Mouse (Mus musculus) forelimb bud, embryonic 11.5 days (tissue): ENCODE results near the gene Rsf1.

Source experiments
- DNase-seq: peaks from one replicate; pipeline ENCODE4 v3.0.0-alpha.2; 2012; ENCODE audit warnings: low read depth, low spot score

The Rsf1 gene

GRCm38 (mm10) chr7:97579067-97579975 lies at the start of gene Rsf1, which contains the start of gene Aamdc:
Gene Rsf1, plus strand, starts transcription at chr7:97579889.
Gene Aamdc, minus strand, starts transcription at chr7:97579497.
- DNase-seq: peak; percentile 97

- DNase-seq: no peak
Measured at GRCm38 (mm10) chr7:97535531-97535930, 44.2 kb upstream of the Rsf1 start.

DNA sequence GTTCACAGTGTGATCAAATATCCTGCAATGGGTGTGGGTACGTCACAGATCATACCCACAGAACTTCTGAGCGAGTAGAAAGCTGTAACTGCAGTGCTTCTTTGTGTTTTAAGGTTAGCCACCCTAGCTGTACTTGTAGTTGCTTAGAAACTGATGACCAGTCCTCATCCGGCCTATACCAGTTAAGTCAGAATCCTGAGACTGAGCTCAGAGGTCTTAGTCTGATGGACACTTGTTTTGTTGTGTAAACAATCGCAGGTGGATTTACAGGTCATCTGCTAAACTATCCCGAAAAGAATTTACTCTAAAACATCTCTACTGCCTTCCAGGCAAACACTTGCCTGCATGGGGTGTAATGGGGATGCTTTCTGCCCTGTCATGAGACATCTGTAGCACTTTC lies 43.1 kb upstream of the Rsf1 start:
- DNase-seq: no peak

DNA sequence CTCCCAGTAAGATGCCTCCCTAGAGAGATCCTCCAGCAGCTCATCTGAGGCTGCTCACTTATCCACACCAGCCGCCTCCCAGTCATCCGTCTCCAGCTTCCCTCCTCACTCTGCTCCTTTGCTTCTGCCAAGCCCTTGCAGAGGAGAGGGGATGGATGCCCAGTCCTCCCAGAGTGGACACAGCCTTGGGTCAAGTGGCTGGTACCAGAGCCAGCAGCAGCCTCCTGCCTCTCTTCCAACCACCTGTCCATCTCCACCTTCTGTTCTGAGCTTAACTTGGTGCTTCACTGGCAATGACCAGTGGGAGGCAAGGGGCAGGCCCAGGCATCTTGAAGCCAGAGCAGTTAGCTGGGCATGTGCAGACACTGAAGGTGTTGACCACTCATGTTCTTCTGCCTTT lies 33.2 kb upstream of the Rsf1 start:
- no peak for DNase-seq

DNA sequence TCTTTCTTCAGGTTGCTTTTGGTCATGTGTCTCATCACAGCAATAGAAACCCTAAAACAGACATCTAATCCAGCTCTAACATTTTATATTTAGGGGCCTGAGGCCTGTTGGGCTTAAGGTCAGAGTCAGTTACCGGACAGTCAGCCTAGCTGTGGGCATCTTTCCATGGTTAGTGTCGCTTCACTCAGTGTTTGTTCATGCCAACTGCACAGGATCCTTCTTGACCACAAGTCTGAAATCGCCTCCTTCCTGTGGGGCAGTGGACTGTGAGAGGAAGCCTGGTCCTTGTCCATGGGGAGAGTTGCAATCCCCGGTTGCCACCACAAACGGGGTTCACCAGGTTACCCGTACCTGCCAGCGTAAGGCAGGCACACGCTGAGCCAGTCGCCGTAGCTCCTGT lies 30.4 kb upstream of the Rsf1 start:
- no peak for DNase-seq

- DNase-seq: no peak
Measured at GRCm38 (mm10) chr7:97550673-97551072, 29.0 kb upstream of the Rsf1 start.

DNA sequence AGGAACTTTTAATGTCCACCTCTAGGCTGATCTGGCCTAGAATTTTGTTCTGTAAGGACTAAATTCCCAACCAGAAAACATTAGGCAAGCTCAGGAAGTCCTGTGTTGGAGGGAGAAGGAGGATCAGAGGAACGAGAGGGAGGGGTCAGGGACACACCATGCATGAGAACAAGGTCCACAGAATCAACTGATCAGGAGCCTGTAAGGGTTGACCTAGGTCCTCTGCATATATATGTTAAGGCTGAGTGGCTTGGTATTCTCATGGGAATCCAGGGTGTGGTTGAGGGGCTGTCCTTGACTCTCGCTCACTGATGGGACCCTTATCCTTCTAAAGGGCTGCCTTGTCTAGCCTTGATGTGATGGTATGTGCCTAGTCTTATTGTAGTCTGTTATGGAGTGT lies 16.1 kb upstream of the Rsf1 start:
- no peak for DNase-seq

GRCm38 (mm10) chr7:97569372-97569771 lies 10.3 kb upstream of the Rsf1 start:
- no peak for DNase-seq

DNA sequence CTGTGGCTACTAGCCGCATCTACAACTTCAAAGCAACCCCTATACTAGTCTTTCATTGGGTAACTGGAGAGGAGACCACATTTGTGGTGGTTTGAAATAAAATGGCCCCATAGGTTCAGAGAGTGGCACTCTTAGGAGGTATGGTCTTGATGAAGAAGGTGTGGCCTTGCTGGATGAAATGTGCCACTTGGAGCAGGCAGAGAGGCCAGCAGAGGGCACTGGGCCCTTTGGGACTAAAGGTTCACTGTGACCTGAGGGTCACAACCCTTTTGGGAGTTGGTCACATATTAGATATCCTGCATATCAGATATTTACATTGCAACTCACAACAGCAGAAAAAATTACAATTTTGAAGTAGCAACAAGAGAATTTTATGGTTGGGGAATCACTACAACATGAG lies 9.3 kb upstream of the Rsf1 start:
- DNase-seq: no peak

- DNase-seq: peak; percentile 19
Measured at GRCm38 (mm10) chr7:97578361-97579066, 1.2 kb upstream of the Rsf1 start.

- DNase-seq: peak; percentile 19
Measured at GRCm38 (mm10) chr7:97579976-97580842, 520 bp downstream of the Rsf1 start.

DNA sequence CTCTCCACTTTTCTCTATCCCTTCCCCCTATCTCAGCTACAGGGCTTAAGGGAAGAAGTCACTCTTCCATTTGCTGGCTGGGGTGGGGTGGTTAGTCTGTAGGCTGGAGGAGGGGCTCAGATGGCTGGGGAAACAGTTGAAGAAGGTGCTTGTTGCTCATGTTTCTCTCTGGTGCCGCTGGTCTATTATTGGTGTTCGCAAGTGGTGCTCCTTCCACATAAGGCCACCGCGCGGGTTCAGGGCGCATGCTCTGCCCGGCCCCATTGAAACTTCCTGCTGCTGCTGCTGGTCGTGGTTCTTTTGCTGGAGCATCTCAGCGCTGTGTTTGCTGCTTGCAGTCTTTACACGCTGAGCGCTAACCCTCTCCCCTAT lies 1.1 kb downstream of the Rsf1 start:
- peak; percentile 78 for DNase-seq

DNA sequence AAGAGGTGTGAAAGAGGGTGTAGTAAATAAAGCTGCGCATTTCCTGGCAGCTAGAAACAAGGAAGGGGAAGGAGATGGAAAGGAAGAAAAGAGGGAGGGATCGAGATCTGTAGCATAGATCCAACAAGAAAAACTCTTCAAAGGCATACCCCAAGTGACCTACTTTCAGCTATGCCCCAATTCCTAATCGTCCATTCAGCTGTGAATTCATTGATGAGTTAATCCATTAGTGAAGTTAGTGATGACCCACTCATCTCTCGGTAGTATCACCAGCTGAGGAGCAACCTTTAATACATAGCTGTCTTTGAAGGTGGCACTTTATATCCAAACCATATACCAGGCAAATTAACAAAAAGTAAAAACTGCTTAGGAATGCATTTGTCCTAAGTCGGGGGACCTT lies 8.8 kb downstream of the Rsf1 start:
- DNase-seq: no peak

GRCm38 (mm10) chr7:97590488-97590887 lies 10.8 kb downstream of the Rsf1 start:
- DNase-seq: no peak

DNA sequence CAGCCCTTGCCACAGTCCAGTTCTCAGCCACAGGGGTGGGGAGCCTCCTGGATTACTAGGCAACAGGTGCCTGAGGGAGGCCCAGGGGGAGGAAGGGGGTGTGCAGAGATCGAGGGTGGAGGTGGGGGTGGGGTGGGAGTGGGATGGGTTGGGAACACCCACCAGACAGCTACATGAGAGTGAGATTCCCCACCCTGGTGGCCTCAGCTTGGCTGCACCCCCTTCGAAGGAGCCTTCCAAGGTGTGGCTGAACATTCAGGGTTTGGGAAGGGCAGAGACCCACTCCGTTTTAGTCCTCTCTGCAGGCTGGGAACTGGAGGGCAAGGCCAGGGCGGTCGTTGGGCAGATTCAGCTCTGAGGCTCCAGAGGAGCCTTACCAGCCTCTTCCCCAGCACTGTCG lies 11.6 kb downstream of the Rsf1 start:
- DNase-seq: no peak

- no peak for DNase-seq
Measured at GRCm38 (mm10) chr7:97592396-97592795, 12.7 kb downstream of the Rsf1 start.

DNA sequence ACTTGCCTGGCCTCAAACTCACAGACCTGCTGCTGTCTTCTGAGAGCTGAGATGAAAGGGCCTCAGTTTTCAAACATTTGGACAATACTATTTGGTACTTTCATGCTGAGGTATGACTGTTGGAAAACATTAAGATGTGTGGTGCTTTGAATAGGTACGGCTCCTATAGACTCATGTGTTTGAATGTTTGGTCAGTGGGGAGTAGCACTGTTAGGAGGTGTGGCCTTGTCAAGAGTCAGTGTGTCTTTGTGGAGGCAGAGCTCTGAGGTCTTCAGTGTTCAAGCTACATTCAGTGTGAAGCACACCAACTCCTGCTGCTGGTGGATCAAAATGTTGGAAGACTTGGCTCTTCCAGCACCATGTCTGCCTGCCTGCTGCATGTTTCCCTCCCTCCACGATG lies 13.8 kb downstream of the Rsf1 start:
- no peak for DNase-seq

- no peak for DNase-seq
Measured at GRCm38 (mm10) chr7:97598548-97598947, 18.9 kb downstream of the Rsf1 start.

DNA sequence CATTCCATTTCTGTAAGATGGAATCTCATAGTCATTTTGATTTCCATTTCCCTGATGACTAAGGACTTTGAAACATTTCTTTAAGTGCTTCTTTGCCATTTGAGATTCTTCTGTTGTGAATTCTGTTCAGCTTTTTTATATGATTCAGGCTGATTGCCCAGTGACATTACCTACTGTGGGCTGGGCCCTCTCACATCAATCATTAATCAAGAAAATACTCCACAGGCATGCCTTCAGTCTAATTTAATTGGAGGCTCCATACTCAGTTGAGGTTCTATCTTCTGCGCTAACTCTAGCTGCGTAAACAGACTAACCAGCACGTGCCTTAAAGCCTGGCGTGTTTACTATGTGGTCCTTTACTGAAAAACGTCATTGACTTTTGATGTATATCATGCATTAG lies 41.7 kb downstream of the Rsf1 start:
- no peak for DNase-seq

- DNase-seq: no peak
Measured at GRCm38 (mm10) chr7:97622676-97623075, 43.0 kb downstream of the Rsf1 start.

DNA sequence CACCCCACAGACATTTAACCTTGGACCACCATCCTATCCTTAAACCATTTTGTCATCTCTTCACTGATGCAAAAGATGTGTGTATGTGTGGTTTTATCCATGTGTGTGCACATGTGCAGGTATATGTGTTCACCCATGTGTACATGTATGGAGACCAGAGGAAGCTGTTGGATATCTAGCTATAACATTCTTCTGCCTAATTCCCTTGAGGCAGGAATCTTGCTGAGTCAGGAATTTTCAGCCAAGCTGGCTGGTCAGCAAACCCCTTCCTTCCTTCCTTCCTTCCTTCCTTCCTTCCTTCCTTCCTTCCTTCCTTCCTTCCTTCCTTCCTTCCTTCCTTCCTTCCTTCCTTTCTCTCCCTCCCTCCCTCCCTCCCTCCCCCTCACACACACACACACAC lies 43.7 kb downstream of the Rsf1 start:
- DNase-seq: no peak

- DNase-seq: no peak
Measured at GRCm38 (mm10) chr7:97629351-97629750, 49.7 kb downstream of the Rsf1 start.
